Mouse (Mus musculus) neural tube, embryonic 11.5 days (tissue): Measurements from ENCODE around the gene Ncf2. TPM values are rescaled to one million over a fixed set of nuclear protein-coding genes. Genes with fewer than 3 reads are reported as not detected.
"Not testable (repeated sequence)": the region's sequence is repeated elsewhere in the genome, so short reads cannot be mapped to it uniquely, and the experiment has no call there.

ENCODE experiments used
- ATAC-seq: fragments of 200-750 bp; cut with Nextera tagmentation; 2 replicates; pipeline ENCODE4 v1.8.0; 2017; ENCODE audit warnings: moderate number of reproducible peaks, mild to moderate bottlenecking, moderate TSS enrichment, moderate library complexity; ENCODE audit not compliant: insufficient read depth, low FRiP score, low TSS enrichment
- DNase-seq: peaks from one replicate; pipeline ENCODE4 v3.0.0-alpha.2; 2015; ENCODE audit warnings: low spot score
- H3K27ac ChIP-seq: fragments of 300-500 bp; sonication (generic); 2 replicates; pipeline ENCODE4 v1.5.1; 2014; ENCODE audit warnings: low read depth, mild to moderate bottlenecking, low read length
- H3K27me3 ChIP-seq: fragments of 300-500 bp; sonication (generic); 2 replicates; pipeline ENCODE4 v1.6.1; 2014; ENCODE audit warnings: mild to moderate bottlenecking, low read length, mixed read lengths; ENCODE audit not compliant: control insufficient read depth, insufficient read depth
- H3K36me3 ChIP-seq: fragments of 300-500 bp; sonication (generic); 2 replicates; pipeline ENCODE4 v1.6.1; 2014; ENCODE audit warnings: mild to moderate bottlenecking, low read length, moderate library complexity, mixed read lengths; ENCODE audit not compliant: control insufficient read depth, insufficient read depth
- H3K4me1 ChIP-seq: fragments of 300-500 bp; sonication (generic); 2 replicates; pipeline ENCODE4 v1.6.1; 2014; ENCODE audit warnings: low read length, mixed read lengths; ENCODE audit not compliant: control insufficient read depth, insufficient read depth
- H3K4me2 ChIP-seq: fragments of 300-500 bp; sonication (generic); 2 replicates; pipeline ENCODE4 v1.6.1; 2014; ENCODE audit warnings: low read depth, mild to moderate bottlenecking, moderate library complexity
- H3K4me3 ChIP-seq: fragments of 300-500 bp; sonication (generic); 2 replicates; pipeline ENCODE4 v1.5.1; 2014; ENCODE audit warnings: low read depth, low read length
- H3K9ac ChIP-seq: fragments of 300-500 bp; sonication (generic); 2 replicates; pipeline ENCODE4 v1.6.1; 2014; ENCODE audit warnings: mild to moderate bottlenecking, low read length
- H3K9me3 ChIP-seq: fragments of 300-500 bp; sonication (generic); 2 replicates; pipeline ENCODE4 v1.6.1; 2016; ENCODE audit warnings: low read length; ENCODE audit not compliant: control insufficient read depth
- WGBS: fragments of 180-500 bp; shearing (Covaris S2); extraction: QIAGEN DNeasy Blood & Tissue Kit; methylation state at CpG from one replicate; pipeline ENCODE4 v1.1.7; 2014; 5-methylcytosine and 5-hydroxymethylcytosine counted together
- polyA plus RNA-seq: library from polyadenylated mRNA; unstranded; fragments of >200 nt; fragmentation: Nextera tagmentation; extraction: Ambion mirVana; gene quantifications from 2 replicates; pipeline ENCODE4 v1.2.1, GENCODE M21; 2014

Ncf2 gene
- polyA plus RNA-seq, 1 experiment from 2014 or later, result 3.8 TPM

GRCm38 (mm10) chr1:152774601-152775000 lies 25.4 kb upstream of the Ncf2 start:
- 99% methylated on average over 3 of the region's 3 CpGs for WGBS
- DNase-seq, H3K4me1 ChIP-seq, ATAC-seq, H3K36me3 ChIP-seq, H3K9me3 ChIP-seq, H3K27ac ChIP-seq, H3K9ac ChIP-seq, H3K4me3 ChIP-seq, H3K27me3 ChIP-seq, H3K4me2 ChIP-seq: not testable (repeated sequence)

DNA sequence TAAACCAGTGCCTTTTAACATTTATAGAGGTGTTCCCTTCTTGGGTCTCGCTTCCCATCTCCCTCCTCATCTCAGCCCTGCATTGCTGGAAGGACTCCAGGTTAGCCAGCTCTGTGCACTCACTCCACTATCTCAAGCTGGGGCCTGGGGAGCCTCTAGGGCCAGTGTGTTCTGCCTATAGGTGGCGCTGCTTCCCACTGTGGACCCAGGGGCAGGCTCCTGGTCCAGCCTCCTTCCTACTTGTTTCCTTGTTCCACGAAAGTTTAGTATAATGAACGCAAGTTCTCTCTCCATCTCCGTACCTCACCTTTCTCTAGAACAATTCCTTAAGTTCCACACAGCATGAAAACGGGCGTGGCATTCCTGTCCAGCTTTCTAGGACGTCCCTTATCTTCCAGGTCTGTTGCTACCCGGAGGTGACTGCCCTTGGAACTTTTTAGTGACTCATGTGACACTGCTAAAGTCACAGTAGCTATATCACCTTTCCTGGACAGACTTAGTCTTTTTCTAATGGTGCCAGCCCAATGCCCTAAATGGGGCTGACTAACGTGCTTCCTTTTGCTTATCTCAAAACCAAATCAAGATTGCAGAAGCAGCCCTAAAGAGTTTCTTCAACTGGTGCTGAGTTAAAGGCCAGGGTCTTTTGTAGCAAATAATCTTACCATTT lies 20.8 kb upstream of the Ncf2 start:
- H3K27ac ChIP-seq, result no peak overlapping the region
- no peak overlapping the region for H3K4me3 ChIP-seq
- no peaks in the 10 kb centered on the region for H3K36me3 ChIP-seq
- H3K9ac ChIP-seq, result no peak overlapping the region
- no peaks in the 10 kb centered on the region for H3K4me1 ChIP-seq
- DNase-seq, result peak; percentile 74
- ATAC-seq, result peak; percentile 31; the same call in 1 of the 2 replicates
- no peak overlapping the region for H3K4me2 ChIP-seq
- no peaks in the 10 kb centered on the region for H3K9me3 ChIP-seq
- no peaks in the 10 kb centered on the region for H3K27me3 ChIP-seq
- WGBS, result 42% methylated on average over 10 of the region's 10 CpGs

DNA sequence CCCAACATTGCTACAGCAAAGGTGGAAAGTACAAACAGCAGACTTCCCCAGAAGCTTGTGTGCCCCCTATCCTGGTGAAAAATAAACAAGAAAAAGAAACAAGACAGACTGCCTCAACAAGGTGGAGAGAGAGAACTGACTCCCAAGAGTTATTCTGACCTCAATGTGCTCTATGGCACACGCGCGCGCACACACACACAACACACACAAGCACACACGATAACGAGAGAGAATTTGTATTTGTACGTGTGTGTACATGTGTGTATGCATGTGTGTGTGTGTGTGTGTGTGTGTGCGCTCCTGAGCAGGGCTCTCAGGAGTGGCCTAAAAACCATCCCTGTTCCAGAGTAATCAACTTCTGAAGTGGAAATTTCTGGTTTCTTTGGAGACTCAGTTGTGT lies 15.4 kb upstream of the Ncf2 start:
- Histone ChIP-seq H3K9ac (no peak overlapping the region), H3K4me3 (no peak overlapping the region), H3K27me3 (no peaks in the 10 kb centered on the region), H3K9me3 (no peaks in the 10 kb centered on the region), H3K36me3 (no peaks in the 10 kb centered on the region), H3K27ac (no peak overlapping the region), H3K4me2 (no peak overlapping the region), H3K4me1 (no peaks in the 10 kb centered on the region)
- DNase-seq (no peak), ATAC-seq (no peak)
- 98% methylated on average over 8 of the region's 8 CpGs for WGBS

DNA sequence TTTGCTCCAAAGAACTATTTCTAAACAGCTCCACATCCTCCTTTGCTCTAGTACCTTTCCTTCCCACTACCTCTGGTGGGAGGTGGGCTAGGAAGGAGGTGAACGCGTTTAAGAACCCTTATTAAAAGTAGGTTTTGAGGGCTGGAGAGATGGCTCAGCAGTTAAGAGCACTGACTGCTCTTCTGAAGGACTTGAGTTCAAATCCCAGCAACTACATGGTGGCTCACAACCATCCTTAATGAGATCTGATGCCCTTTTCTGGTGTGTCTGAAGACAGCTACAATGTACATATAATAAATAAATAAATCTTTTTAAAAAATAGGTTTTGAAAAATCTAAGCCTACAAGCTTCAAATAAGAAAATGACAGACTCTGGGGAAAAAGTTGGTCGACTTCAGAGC lies 14.5 kb upstream of the Ncf2 start:
- not testable (repeated sequence) for ATAC-seq, H3K9ac ChIP-seq, H3K36me3 ChIP-seq, H3K27ac ChIP-seq, H3K4me3 ChIP-seq, H3K4me1 ChIP-seq, H3K27me3 ChIP-seq, H3K4me2 ChIP-seq, H3K9me3 ChIP-seq, DNase-seq
- WGBS, result 88% methylated on average over 3 of the region's 3 CpGs

- H3K4me3 ChIP-seq, result no peak overlapping the region
- H3K9me3 ChIP-seq, result no peaks in the 10 kb centered on the region
- no peak overlapping the region for H3K9ac ChIP-seq
- 0 out of 2 replicates have a peak, but pooled peaks cover 3% of the 10 kb centered on the region for H3K4me1 ChIP-seq
- WGBS, result 91% methylated on average over 4 of the region's 4 CpGs
- no peak overlapping the region for H3K27ac ChIP-seq
- no peak overlapping the region for H3K4me2 ChIP-seq
- DNase-seq, result no peak
- no peak for ATAC-seq
- no peaks in the 10 kb centered on the region for H3K27me3 ChIP-seq
- no peaks in the 10 kb centered on the region for H3K36me3 ChIP-seq
Measured at GRCm38 (mm10) chr1:152786953-152787352, 13.0 kb upstream of the Ncf2 start.

DNA sequence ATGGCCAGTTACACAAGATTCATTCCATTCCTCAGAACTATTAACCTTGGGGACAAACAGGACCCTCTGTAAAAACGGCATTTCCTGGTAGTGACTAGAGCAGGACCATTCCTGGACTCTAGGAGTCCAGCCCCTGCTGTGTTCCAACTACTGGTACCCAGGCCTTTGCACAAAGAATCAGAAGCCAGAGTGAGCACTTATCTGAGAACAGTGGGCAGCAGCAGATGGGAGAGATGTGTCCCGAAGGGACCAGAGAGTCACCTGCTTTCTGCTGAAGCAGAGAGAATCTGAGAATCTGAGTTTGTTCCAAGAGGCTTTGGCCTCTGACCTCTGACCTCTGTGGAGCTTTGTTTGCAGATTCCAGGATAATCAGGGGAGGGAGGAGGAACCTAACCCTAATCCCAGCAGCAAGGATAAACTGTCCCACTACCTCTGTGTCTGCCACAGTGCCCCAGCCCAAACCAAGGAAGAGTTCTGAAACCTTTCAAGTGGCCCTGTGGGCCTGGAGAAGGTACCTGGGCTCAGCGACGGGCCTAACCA lies 11.8 kb upstream of the Ncf2 start:
- Histone ChIP-seq H3K27me3 (no peaks in the 10 kb centered on the region), H3K4me3 (no peak overlapping the region), H3K4me1 (peaks cover 9% of the 10 kb centered on the region), H3K27ac (no peak overlapping the region), H3K36me3 (no peaks in the 10 kb centered on the region), H3K4me2 (no peak overlapping the region), H3K9me3 (no peaks in the 10 kb centered on the region), H3K9ac (no peak overlapping the region)
- no peak for ATAC-seq
- WGBS, result 48% methylated on average over 4 of the region's 4 CpGs
- DNase-seq, result no peak

GRCm38 (mm10) chr1:152790254-152790653 lies 9.7 kb upstream of the Ncf2 start:
- 16% methylated on average over 12 of the region's 12 CpGs for WGBS
- DNase-seq, result peak; percentile 53
- no peak overlapping the region for H3K27ac ChIP-seq
- H3K36me3 ChIP-seq, result no peaks in the 10 kb centered on the region
- ATAC-seq, result 0 out of 2 replicates have a peak, but pooled peaks have one; percentile 36
- no peak overlapping the region for H3K4me3 ChIP-seq
- no peak overlapping the region for H3K9ac ChIP-seq
- no peaks in the 10 kb centered on the region for H3K27me3 ChIP-seq
- no peaks in the 10 kb centered on the region for H3K9me3 ChIP-seq
- H3K4me2 ChIP-seq, result no peak overlapping the region
- H3K4me1 ChIP-seq, result peaks cover 14% of the 10 kb centered on the region

DNA sequence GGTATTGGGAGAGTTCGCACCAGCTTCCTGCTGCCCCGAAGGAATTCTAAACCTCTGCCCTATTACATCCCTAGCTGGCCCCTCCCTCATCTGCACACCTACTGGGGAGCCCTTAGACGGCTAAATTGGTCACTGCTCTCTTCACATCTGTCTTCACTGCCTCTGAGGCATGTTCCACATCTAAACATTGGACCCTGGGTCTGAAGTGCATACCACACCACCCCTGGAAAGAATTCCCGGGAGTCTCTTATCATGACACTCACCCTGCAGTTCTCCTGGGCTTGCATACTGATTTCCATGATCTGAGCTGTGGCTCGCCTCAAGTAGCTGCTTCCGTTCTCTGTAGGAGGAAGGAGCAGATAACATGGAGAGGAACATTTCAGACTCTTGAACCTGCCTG lies 9.2 kb upstream of the Ncf2 start:
- Histone ChIP-seq H3K4me1 (peaks cover 14% of the 10 kb centered on the region), H3K36me3 (no peaks in the 10 kb centered on the region), H3K9me3 (no peaks in the 10 kb centered on the region), H3K9ac (no peak overlapping the region), H3K4me2 (no peak overlapping the region), H3K27ac (peak overlapping the region; percentile 68; the same call in 1 of the 2 replicates), H3K4me3 (no peak overlapping the region), H3K27me3 (no peaks in the 10 kb centered on the region)
- ATAC-seq (no peak; the same call in 1 of the 2 replicates), DNase-seq (peak; percentile 33)
- WGBS, result 5% methylated on average over 6 of the region's 6 CpGs

DNA sequence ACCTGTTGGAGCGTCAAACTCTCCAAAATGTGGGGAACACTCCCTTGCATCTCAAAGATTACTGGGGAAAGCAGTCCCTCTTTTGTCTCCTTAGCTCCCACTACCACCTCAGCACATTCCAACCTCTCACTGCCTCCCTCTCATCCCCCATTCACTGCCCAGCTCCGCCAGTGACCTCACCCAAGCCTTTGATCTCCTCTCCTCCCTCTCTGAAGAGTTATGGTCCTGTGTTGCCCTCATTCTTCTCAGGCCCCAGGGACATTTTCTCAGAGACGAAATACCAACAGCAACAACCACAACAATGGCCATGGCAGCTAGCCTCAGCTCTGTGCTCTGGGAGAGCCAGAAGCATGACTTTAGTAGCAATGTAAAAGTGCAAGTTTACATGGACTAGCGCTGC lies 8.7 kb upstream of the Ncf2 start:
- ATAC-seq (0 out of 2 replicates have a peak, but pooled peaks have one; percentile 21), DNase-seq (peak; percentile 33)
- Histone ChIP-seq H3K27ac (peak overlapping the region; percentile 68; the same call in 1 of the 2 replicates), H3K4me2 (no peak overlapping the region), H3K9ac (no peak overlapping the region), H3K4me3 (no peak overlapping the region), H3K27me3 (no peaks in the 10 kb centered on the region), H3K36me3 (no peaks in the 10 kb centered on the region), H3K9me3 (no peaks in the 10 kb centered on the region), H3K4me1 (peaks cover 14% of the 10 kb centered on the region)
- WGBS, result 9% methylated on average over 4 of the region's 4 CpGs
